Mouse (Mus musculus) forebrain, embryonic 11.5 days (tissue): ENCODE results near the gene Cobl. TPM values are rescaled to one million over a fixed set of nuclear protein-coding genes. Genes with fewer than 3 reads are reported as not detected.

ENCODE experiments used
- ATAC-seq: fragments of 200-750 bp; cut with Nextera tagmentation; replicated peaks from 2 replicates; pipeline ENCODE4 v1.8.0; 2017; ENCODE audit warnings: moderate TSS enrichment; ENCODE audit not compliant: low FRiP score
- DNase-seq: peaks from one replicate; pipeline ENCODE4 v3.0.0-alpha.2; 2017; ENCODE audit warnings: low spot score
- H3K27ac ChIP-seq: fragments of 300-500 bp; sonication (generic); 2 replicates; pipeline ENCODE4 v1.5.1; 2014; ENCODE audit warnings: low read depth, low read length
- H3K27me3 ChIP-seq: fragments of 300-500 bp; sonication (generic); 2 replicates; pipeline ENCODE4 v1.6.1; 2014; ENCODE audit warnings: mild to moderate bottlenecking, low read length, mixed read lengths; ENCODE audit not compliant: control insufficient read depth, insufficient read depth
- H3K36me3 ChIP-seq: fragments of 300-500 bp; sonication (generic); 2 replicates; pipeline ENCODE4 v1.6.1; 2014; ENCODE audit warnings: mild to moderate bottlenecking, low read length, moderate library complexity, mixed read lengths; ENCODE audit not compliant: control insufficient read depth, insufficient read depth
- H3K4me1 ChIP-seq: fragments of 300-500 bp; sonication (generic); replicated peaks from 2 replicates; pipeline ENCODE4 v1.6.1; 2014; ENCODE audit warnings: low read length, mixed read lengths; ENCODE audit not compliant: control insufficient read depth, insufficient read depth
- H3K4me2 ChIP-seq: fragments of 300-500 bp; sonication (generic); 2 replicates; pipeline ENCODE4 v1.6.1; 2014; ENCODE audit warnings: low read depth, mild to moderate bottlenecking, low read length, moderate library complexity, mixed read lengths; ENCODE audit not compliant: severe bottlenecking
- H3K4me3 ChIP-seq: fragments of 300-500 bp; sonication (generic); 2 replicates; pipeline ENCODE4 v1.5.1; 2014; ENCODE audit warnings: low read depth, low read length
- H3K9ac ChIP-seq: fragments of 300-500 bp; sonication (generic); 2 replicates; pipeline ENCODE4 v1.6.1; 2014; ENCODE audit warnings: low read length
- H3K9me3 ChIP-seq: fragments of 300-500 bp; sonication (generic); 2 replicates; pipeline ENCODE4 v1.6.1; 2016; ENCODE audit warnings: low read length, mixed read lengths; ENCODE audit not compliant: control insufficient read depth
- WGBS: fragments of 180-500 bp; shearing (Covaris S2); extraction: QIAGEN DNeasy Blood & Tissue Kit; methylation state at CpG from one replicate; pipeline ENCODE4 v1.1.7; 2014; 5-methylcytosine and 5-hydroxymethylcytosine counted together
- polyA plus RNA-seq: library from polyadenylated mRNA; unstranded; fragments of >200 nt; fragmentation: Nextera tagmentation; extraction: Ambion mirVana; gene quantifications from 2 replicates; pipeline ENCODE4 v1.2.1, GENCODE M21; 2014

The Cobl gene
- polyA plus RNA-seq, 1 experiment from 2014 or later: 3.0 TPM

- Histone ChIP-seq H3K27me3 (peaks cover 6% of the 10 kb centered on the region), H3K36me3 (no peaks in the 10 kb centered on the region), H3K27ac (no peak overlapping the region), H3K9ac (no peak overlapping the region), H3K4me1 (no peaks in the 10 kb centered on the region; the same call in 1 of the 2 replicates), H3K9me3 (no peaks in the 10 kb centered on the region), H3K4me2 (no peak overlapping the region), H3K4me3 (no peak overlapping the region)
- no peak for DNase-seq
- no peak for ATAC-seq
- 75% methylated on average over 7 of the region's 7 CpGs for WGBS
These were observed 4.8 kb downstream of the Cobl start for GRCm38 (mm10) chr11:12459781-12460581.

- no peaks in the 10 kb centered on the region for H3K36me3 ChIP-seq
- H3K9ac ChIP-seq: no peak overlapping the region
- 77% methylated on average over 3 of the region's 3 CpGs for WGBS
- DNase-seq: no peak
- H3K4me1 ChIP-seq: no peaks in the 10 kb centered on the region; the same call in 1 of the 2 replicates
- no peak overlapping the region for H3K4me3 ChIP-seq
- peaks cover 2% of the 10 kb centered on the region for H3K27me3 ChIP-seq
- no peak overlapping the region for H3K4me2 ChIP-seq
- no peak for ATAC-seq
- H3K27ac ChIP-seq: no peak overlapping the region
- H3K9me3 ChIP-seq: no peaks in the 10 kb centered on the region
These were observed 5.9 kb downstream of the Cobl start for GRCm38 (mm10) chr11:12458814-12459213.

- no peak for ATAC-seq
- Histone ChIP-seq H3K36me3 (no peaks in the 10 kb centered on the region), H3K4me2 (no peak overlapping the region), H3K9me3 (no peaks in the 10 kb centered on the region), H3K4me1 (no peaks in the 10 kb centered on the region), H3K27ac (no peak overlapping the region), H3K4me3 (no peak overlapping the region), H3K27me3 (no peaks in the 10 kb centered on the region), H3K9ac (no peak overlapping the region)
- WGBS: 84% methylated on average over 2 of the region's 2 CpGs
- no peak for DNase-seq
These were observed 6.4 kb downstream of the Cobl start for GRCm38 (mm10) chr11:12458392-12458791.

GRCm38 (mm10) chr11:12448101-12448500 lies 16.7 kb downstream of the Cobl start:
- Histone ChIP-seq H3K4me1 (no peaks in the 10 kb centered on the region), H3K36me3 (no peaks in the 10 kb centered on the region), H3K9me3 (no peaks in the 10 kb centered on the region), H3K27me3 (no peaks in the 10 kb centered on the region), H3K27ac (no peak overlapping the region), H3K4me3 (no peak overlapping the region), H3K9ac (no peak overlapping the region), H3K4me2 (no peak overlapping the region)
- WGBS: 94% methylated on average over 3 of the region's 3 CpGs
- no peak for DNase-seq
- ATAC-seq: no peak

GRCm38 (mm10) chr11:12445222-12445621 lies 19.5 kb downstream of the Cobl start:
- H3K4me2 ChIP-seq: no peak overlapping the region
- no peaks in the 10 kb centered on the region for H3K36me3 ChIP-seq
- WGBS: 47% methylated on average over 2 of the region's 2 CpGs
- H3K9ac ChIP-seq: no peak overlapping the region
- H3K27me3 ChIP-seq: no peaks in the 10 kb centered on the region
- ATAC-seq (no peak), DNase-seq (no peak)
- H3K27ac ChIP-seq: no peak overlapping the region
- H3K4me3 ChIP-seq: no peak overlapping the region
- H3K9me3 ChIP-seq: no peaks in the 10 kb centered on the region
- no peaks in the 10 kb centered on the region for H3K4me1 ChIP-seq

GRCm38 (mm10) chr11:12444215-12444614 lies 20.5 kb downstream of the Cobl start:
- H3K9ac ChIP-seq: no peak overlapping the region
- WGBS: 79% methylated on average over 2 of the region's 2 CpGs
- H3K4me1 ChIP-seq: no peaks in the 10 kb centered on the region
- no peaks in the 10 kb centered on the region for H3K27me3 ChIP-seq
- no peak overlapping the region for H3K4me2 ChIP-seq
- H3K4me3 ChIP-seq: no peak overlapping the region
- no peak for DNase-seq
- H3K36me3 ChIP-seq: no peaks in the 10 kb centered on the region
- ATAC-seq: no peak
- no peaks in the 10 kb centered on the region for H3K9me3 ChIP-seq
- no peak overlapping the region for H3K27ac ChIP-seq

GRCm38 (mm10) chr11:12443614-12444013 lies 21.1 kb downstream of the Cobl start:
- Histone ChIP-seq H3K27ac (no peak overlapping the region), H3K4me1 (no peaks in the 10 kb centered on the region), H3K4me2 (no peak overlapping the region), H3K9me3 (no peaks in the 10 kb centered on the region), H3K27me3 (no peaks in the 10 kb centered on the region), H3K9ac (no peak overlapping the region), H3K36me3 (no peaks in the 10 kb centered on the region), H3K4me3 (no peak overlapping the region)
- 30% methylated on average over 4 of the region's 4 CpGs for WGBS
- DNase-seq (no peak), ATAC-seq (no peak)

GRCm38 (mm10) chr11:12443185-12443584 lies 21.6 kb downstream of the Cobl start:
- Histone ChIP-seq H3K36me3 (no peaks in the 10 kb centered on the region), H3K27me3 (no peaks in the 10 kb centered on the region), H3K27ac (no peak overlapping the region), H3K9me3 (no peaks in the 10 kb centered on the region), H3K4me1 (no peaks in the 10 kb centered on the region), H3K4me2 (no peak overlapping the region), H3K4me3 (no peak overlapping the region), H3K9ac (no peak overlapping the region)
- ATAC-seq (no peak), DNase-seq (no peak)
- WGBS: 81% methylated on average over 5 of the region's 5 CpGs

- ATAC-seq (no peak), DNase-seq (no peak)
- H3K9ac ChIP-seq: no peak overlapping the region
- WGBS: 86% methylated on average over 4 of the region's 4 CpGs
- no peaks in the 10 kb centered on the region for H3K27me3 ChIP-seq
- H3K9me3 ChIP-seq: no peaks in the 10 kb centered on the region
- no peaks in the 10 kb centered on the region for H3K4me1 ChIP-seq
- H3K4me2 ChIP-seq: no peak overlapping the region
- H3K36me3 ChIP-seq: no peaks in the 10 kb centered on the region
- H3K27ac ChIP-seq: no peak overlapping the region
- no peak overlapping the region for H3K4me3 ChIP-seq
These were observed 22.5 kb downstream of the Cobl start for GRCm38 (mm10) chr11:12442283-12442682.
